Mouse (Mus musculus) intestine, embryonic 14.5 days (tissue): ENCODE results near the gene Traf3. TPM values are rescaled to one million over a fixed set of nuclear protein-coding genes. Genes with fewer than 3 reads are reported as not detected.

ENCODE experiments used
- ATAC-seq: fragments of 200-750 bp; cut with Nextera tagmentation; replicated peaks from 2 replicates; pipeline ENCODE4 v1.8.0; 2017; ENCODE audit warnings: low read depth, moderate number of reproducible peaks, moderate TSS enrichment, moderate library complexity; ENCODE audit not compliant: low FRiP score, low TSS enrichment
- DNase-seq: peaks from one replicate; pipeline ENCODE4 v3.0.0-alpha.2; 2018; ENCODE audit warnings: low spot score
- H3K27ac ChIP-seq: fragments of 300-500 bp; sonication (generic); 2 replicates; pipeline ENCODE4 v1.5.1; 2014; ENCODE audit warnings: low read depth, mild to moderate bottlenecking, control low read depth
- H3K27me3 ChIP-seq: fragments of 300-500 bp; sonication (generic); replicated peaks from 2 replicates; pipeline ENCODE4 v1.6.1; 2014; ENCODE audit warnings: low read length, control low read depth; ENCODE audit not compliant: control insufficient read depth, insufficient read depth
- H3K36me3 ChIP-seq: fragments of 300-500 bp; sonication (generic); 2 replicates; pipeline ENCODE4 v1.6.1; 2014; ENCODE audit warnings: low read length, control low read depth; ENCODE audit not compliant: control insufficient read depth, insufficient read depth
- H3K4me1 ChIP-seq: fragments of 300-500 bp; sonication (generic); replicated peaks from 2 replicates; pipeline ENCODE4 v1.6.1; 2014; ENCODE audit warnings: low read length, control low read depth, mixed read lengths; ENCODE audit not compliant: control insufficient read depth, insufficient read depth
- H3K4me2 ChIP-seq: fragments of 300-500 bp; sonication (generic); 2 replicates; pipeline ENCODE4 v1.6.1; 2014; ENCODE audit warnings: low read length
- H3K4me3 ChIP-seq: fragments of 300-500 bp; sonication (generic); 2 replicates; pipeline ENCODE4 v1.5.1; 2014; ENCODE audit warnings: low read depth, low read length, control low read depth, mixed read lengths
- H3K9ac ChIP-seq: fragments of 300-500 bp; sonication (generic); 2 replicates; pipeline ENCODE4 v1.6.1; 2014; ENCODE audit warnings: mild to moderate bottlenecking, low read length
- H3K9me3 ChIP-seq: fragments of 300-500 bp; sonication (generic); 2 replicates; pipeline ENCODE4 v1.6.1; 2016; ENCODE audit warnings: low read length, control low read depth; ENCODE audit not compliant: control insufficient read depth
- WGBS: fragments of 180-500 bp; shearing (Covaris S2); extraction: QIAGEN DNeasy Blood & Tissue Kit; methylation state at CpG from one replicate; pipeline ENCODE4 v1.1.7; 2014; 5-methylcytosine and 5-hydroxymethylcytosine counted together
- polyA plus RNA-seq: library from polyadenylated mRNA; unstranded; fragments of >200 nt; fragmentation: Nextera tagmentation; extraction: Ambion mirVana; gene quantifications from 2 replicates; pipeline ENCODE4 v1.2.1, GENCODE M21; 2014

The Traf3 gene
- polyA plus RNA-seq, 1 experiment from 2014 or later: 9.1 TPM

DNA sequence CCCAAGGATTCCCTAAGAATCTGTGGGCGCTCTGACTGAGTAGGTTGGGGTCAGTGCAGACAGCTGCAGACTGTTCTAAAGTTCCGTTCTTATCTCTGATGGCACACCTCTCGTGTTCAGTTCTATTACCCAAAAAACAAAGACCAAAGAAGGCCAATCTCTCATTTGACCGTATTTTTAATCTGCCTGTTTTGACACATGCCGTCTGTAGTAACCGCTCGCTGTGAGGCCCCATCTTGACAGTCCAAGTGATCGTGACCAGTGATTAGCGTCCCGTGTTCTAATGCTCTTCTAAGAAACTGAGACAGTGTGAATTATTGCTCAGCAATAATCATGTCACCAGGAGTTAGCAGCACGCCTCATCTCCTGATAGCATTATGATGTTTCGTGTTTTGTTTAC is 100.4 kb downstream of the Traf3 start:
- Histone ChIP-seq H3K9me3 (no peaks in the 10 kb centered on the region), H3K36me3 (peaks cover 7% of the 10 kb centered on the region), H3K4me3 (no peak overlapping the region), H3K4me2 (no peak overlapping the region), H3K9ac (no peak overlapping the region), H3K27me3 (peaks cover 23% of the 10 kb centered on the region), H3K4me1 (peaks cover 4% of the 10 kb centered on the region; the same call in 1 of the 2 replicates), H3K27ac (no peak overlapping the region)
- WGBS: 84% methylated on average over 12 of the region's 12 CpGs
- ATAC-seq (no peak), DNase-seq (no peak)

DNA sequence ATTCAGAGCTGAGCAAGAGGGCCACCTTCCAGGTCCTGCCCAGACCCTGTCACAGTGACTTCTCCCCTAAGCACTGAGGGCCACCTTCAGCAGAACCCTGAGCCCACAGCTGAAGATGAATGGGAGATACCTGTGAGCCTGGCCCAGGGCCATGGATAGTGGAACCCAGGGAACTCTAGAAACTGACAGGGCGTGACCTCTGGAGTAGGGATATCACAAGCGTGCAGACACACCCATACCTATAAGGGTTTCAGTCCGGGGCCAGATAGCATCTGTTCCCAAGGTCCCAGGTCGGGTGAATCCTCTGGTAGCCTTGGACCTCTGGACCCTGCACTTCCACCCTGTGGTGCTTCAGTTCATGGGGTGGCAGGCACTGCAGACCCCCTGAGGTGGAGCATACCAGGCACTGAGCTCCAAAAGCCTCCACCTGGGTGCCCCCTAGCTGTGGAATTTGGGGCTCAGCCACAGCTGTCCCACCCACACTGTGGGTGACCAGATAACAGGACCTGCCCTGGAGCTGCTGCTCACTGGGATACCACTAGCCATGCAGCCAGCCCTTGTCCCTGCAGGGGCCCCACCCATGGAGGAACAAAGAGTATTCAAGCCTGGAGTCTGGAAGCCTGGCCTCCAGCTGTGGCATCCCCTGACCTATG is 101.6 kb downstream of the Traf3 start:
- Histone ChIP-seq H3K9me3 (no peaks in the 10 kb centered on the region), H3K4me2 (no peak overlapping the region), H3K27ac (no peak overlapping the region), H3K27me3 (peaks cover 35% of the 10 kb centered on the region), H3K9ac (no peak overlapping the region), H3K4me1 (peaks cover 4% of the 10 kb centered on the region; the same call in 1 of the 2 replicates), H3K36me3 (no peaks in the 10 kb centered on the region), H3K4me3 (no peak overlapping the region)
- WGBS: 71% methylated on average over 4 of the region's 4 CpGs
- no peak for DNase-seq
- ATAC-seq: no peak

DNA sequence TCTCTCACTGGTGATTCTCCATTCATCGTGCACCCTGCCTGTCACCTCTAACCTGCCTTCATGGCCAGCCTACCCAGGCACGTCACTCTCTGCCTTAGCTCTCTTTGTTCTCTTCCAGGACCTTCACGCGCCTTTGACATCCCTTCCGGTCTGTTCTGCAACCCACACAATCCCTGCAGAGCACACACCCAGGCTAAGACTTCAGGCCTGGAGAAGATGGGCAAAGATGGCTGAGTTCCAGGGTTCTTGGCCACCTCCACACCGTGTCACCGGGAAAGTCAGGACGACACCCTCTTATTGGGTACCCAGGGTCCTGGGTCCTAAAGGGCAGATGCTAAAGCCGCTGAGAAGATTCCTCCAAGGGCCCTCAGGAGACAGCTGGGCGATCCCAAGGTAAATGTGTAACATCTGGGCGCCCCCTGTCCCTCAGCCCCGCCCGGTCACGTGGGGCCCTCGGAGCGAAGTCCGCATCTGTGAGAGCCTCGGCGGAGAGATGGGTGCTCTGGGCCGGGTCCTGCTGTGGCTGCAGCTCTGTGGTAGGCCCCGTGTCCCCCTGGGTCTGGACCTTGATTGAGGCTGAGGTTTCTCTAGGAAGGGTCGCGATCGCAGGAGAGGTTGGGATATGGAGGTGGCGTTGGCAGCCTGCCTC is 104.6 kb downstream of the Traf3 start, which contains the start of gene Amn:
TSS of gene Amn (plus strand) at position 467 of the 649 bp plus-strand sequence.
- WGBS: 30% methylated on average over 25 of the region's 25 CpGs
- peaks cover 21% of the 10 kb centered on the region for H3K4me1 ChIP-seq
- H3K27ac ChIP-seq: no peak within 1 kb of the TSS
- no peaks in the 10 kb centered on the region for H3K36me3 ChIP-seq
- DNase-seq (no peak), ATAC-seq (peak; percentile 42; the same call in 1 of the 2 replicates)
- H3K27me3 ChIP-seq: peaks cover 64% of the 10 kb centered on the region
- no peaks in the 10 kb centered on the region for H3K9me3 ChIP-seq
- H3K9ac ChIP-seq: no peak within 1 kb of the TSS
- H3K4me3 ChIP-seq: peak within 1 kb of the TSS; percentile 23
- H3K4me2 ChIP-seq: peak within 1 kb of the TSS; percentile 40

DNA sequence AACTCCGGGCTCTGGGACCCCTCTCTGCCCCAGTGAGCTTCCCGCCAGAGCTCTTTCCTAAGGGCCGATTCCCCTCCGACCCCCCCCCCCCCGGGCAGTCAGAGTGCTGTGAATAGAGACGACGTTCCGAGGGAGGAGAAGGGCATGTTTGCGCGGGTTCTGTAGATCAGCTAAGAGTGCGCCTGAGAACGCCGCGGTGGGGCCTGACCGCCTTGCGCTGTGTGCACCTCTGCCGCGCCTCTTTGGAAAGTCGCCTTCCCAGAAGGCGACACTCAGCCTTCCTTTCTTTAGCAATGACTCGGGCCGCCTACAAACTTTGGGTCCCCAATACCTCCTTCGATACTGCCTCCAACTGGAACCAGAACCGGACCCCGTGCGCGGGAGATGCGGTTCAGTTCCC is 105.2 kb downstream of the Traf3 start:
- H3K27me3 ChIP-seq: peaks cover 70% of the 10 kb centered on the region
- 9% methylated on average over 27 of the region's 28 CpGs for whole genome bisulfite sequencing
- H3K4me1 ChIP-seq: peaks cover 21% of the 10 kb centered on the region
- H3K4me3 ChIP-seq: peak overlapping the region; percentile 23
- no peak overlapping the region for H3K9ac ChIP-seq
- peak overlapping the region; percentile 40 for H3K4me2 ChIP-seq
- no peaks in the 10 kb centered on the region for H3K9me3 ChIP-seq
- no peak overlapping the region for H3K27ac ChIP-seq
- ATAC-seq (no peak), DNase-seq (no peak)
- H3K36me3 ChIP-seq: no peaks in the 10 kb centered on the region

DNA sequence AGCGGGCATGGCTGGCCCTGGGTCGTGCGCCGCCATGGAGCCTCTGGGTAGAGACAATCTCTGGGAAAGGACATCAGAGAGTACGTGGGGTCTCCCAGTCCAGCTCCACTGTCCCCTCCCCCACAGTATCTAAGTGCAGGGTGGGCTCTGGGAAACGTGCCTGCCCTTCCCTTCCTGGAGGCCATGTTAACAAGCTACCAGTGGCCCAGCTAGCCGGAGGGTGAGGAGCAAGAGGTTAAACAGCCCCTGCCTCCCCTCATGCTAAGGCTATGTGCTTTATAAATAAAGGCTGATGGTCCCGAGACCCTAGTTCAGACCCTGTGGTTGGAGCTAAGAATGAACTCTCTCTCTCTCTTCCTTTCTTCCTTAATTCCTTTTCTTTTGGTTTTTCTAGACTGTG is 105.8 kb downstream of the Traf3 start:
- DNase-seq (no peak), ATAC-seq (no peak)
- H3K4me3 ChIP-seq: peak overlapping the region; percentile 23
- H3K4me2 ChIP-seq: peak overlapping the region; percentile 40
- peaks cover 76% of the 10 kb centered on the region for H3K27me3 ChIP-seq
- H3K9ac ChIP-seq: no peak overlapping the region
- no peaks in the 10 kb centered on the region for H3K9me3 ChIP-seq
- no peak overlapping the region for H3K27ac ChIP-seq
- 14% methylated on average over 8 of the region's 8 CpGs for WGBS
- H3K36me3 ChIP-seq: no peaks in the 10 kb centered on the region
- H3K4me1 ChIP-seq: peaks cover 21% of the 10 kb centered on the region

DNA sequence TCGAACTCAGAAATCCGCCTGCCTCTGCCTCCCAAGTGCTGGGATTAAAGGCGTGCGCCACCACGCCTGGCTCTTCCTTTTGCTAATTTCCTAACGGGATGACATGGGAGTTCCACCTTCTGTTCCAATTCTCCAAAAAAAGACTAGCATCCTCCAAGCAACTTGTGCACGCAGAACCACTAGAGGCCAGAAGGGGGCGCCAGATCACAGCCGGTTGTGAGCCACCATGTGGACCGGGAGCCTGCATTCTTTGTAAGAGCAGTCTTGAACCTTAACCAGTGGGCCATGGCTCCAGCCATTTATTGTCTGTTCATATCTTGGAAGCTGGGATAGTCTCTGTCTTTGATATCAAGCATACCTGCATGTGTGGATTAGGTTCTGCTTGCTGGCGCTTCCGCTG is 106.2 kb downstream of the Traf3 start:
- no peak for ATAC-seq
- no peak overlapping the region for H3K27ac ChIP-seq
- peak; percentile 93 for DNase-seq
- H3K4me1 ChIP-seq: peaks cover 21% of the 10 kb centered on the region
- no peaks in the 10 kb centered on the region for H3K36me3 ChIP-seq
- 19% methylated on average over 12 of the region's 12 CpGs for WGBS
- peaks cover 80% of the 10 kb centered on the region for H3K27me3 ChIP-seq
- H3K9me3 ChIP-seq: no peaks in the 10 kb centered on the region
- no peak overlapping the region for H3K4me2 ChIP-seq
- no peak overlapping the region for H3K4me3 ChIP-seq
- H3K9ac ChIP-seq: no peak overlapping the region

DNA sequence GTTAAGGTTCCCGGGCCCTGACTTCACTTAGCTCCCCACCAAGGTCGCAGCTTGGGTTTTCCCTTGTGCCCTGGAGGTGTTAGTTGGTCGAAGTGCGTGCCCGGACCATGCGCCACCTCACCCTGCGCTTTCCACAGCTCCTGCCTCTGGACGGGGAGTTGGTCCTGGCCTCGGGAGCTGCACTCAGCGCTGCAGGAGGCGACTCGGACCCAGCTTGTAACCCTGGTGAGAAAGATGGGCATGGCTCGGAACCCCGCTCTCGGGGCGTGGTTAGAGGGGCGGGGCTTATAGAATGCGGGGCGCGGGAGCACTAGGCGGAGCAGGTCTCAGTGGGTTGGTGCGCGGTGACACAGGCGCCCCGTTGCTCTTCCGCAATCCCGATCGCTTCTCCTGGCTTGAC is 107.8 kb downstream of the Traf3 start:
- 3% methylated on average over 27 of the region's 28 CpGs for WGBS
- Histone ChIP-seq H3K4me3 (peak overlapping the region; percentile 41), H3K9ac (no peak overlapping the region; the same call in 1 of the 2 replicates), H3K36me3 (no peaks in the 10 kb centered on the region), H3K4me1 (peaks cover 21% of the 10 kb centered on the region), H3K27me3 (peaks cover 82% of the 10 kb centered on the region), H3K27ac (no peak overlapping the region), H3K9me3 (0 out of 2 replicates have a peak, but pooled peaks cover 3% of the 10 kb centered on the region), H3K4me2 (peak overlapping the region; percentile 75)
- DNase-seq (peak; percentile 66), ATAC-seq (no peak)

DNA sequence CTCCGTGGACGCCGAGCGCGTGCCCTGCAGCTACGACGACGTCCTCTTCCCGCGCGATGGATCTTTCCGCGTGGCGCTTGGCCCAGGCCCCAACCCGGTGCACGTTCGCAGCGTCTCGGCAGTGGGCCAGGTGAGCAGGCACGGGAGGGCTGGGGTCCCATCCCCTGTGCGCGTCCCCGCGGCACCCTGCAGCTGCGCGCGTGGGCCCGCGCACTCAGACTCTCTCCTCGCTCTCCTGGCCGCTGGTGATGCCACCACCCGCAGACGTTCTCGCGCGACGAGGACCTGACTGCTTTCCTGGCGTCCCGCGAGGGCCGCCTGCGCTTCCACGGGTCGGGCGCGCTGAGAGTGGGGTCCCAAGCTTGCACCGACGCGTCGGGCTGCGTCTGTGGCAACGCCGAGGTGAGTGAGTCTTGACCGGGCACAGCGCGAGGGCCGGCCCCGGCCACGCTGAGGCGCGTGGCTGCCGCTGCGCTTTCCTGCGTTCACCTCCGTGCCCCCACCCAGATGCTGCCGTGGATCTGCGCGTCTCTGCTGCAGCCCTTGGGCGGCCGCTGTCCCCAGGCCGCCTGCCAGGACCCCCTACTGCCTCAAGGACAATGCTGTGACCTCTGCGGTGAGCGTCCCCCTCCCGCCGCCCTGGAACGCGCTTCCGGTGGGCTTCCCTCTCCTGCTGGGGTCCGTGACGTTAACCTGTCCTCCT is 108.4 kb downstream of the Traf3 start:
- Histone ChIP-seq H3K4me3 (peak overlapping the region; percentile 41), H3K4me2 (peak overlapping the region; percentile 75), H3K36me3 (no peaks in the 10 kb centered on the region), H3K9me3 (0 out of 2 replicates have a peak, but pooled peaks cover 6% of the 10 kb centered on the region), H3K27me3 (peaks cover 79% of the 10 kb centered on the region), H3K4me1 (peaks cover 21% of the 10 kb centered on the region), H3K9ac (no peak overlapping the region; the same call in 1 of the 2 replicates), H3K27ac (no peak overlapping the region)
- WGBS: 2% methylated on average over 80 of the region's 80 CpGs
- DNase-seq: peak; percentile 71
- ATAC-seq: no peak; the same call in 1 of the 2 replicates
